Mouse (Mus musculus) limb, embryonic 14.5 days (tissue): ENCODE results near the gene Dpp8. TPM values are rescaled to one million over a fixed set of nuclear protein-coding genes. Genes with fewer than 3 reads are reported as not detected.

Experiments
- ATAC-seq: fragments of 200-750 bp; cut with Nextera tagmentation; 2 replicates; pipeline ENCODE4 v1.8.0; 2017; ENCODE audit warnings: low read depth, moderate number of reproducible peaks, moderate TSS enrichment; ENCODE audit not compliant: low FRiP score
- DNase-seq: peaks from one replicate; pipeline ENCODE4 v3.0.0-alpha.2; 2015; ENCODE audit warnings: low spot score
- H3K27ac ChIP-seq: fragments of 300-500 bp; sonication (generic); replicated peaks from 2 replicates; pipeline ENCODE4 v1.5.1; 2014; ENCODE audit warnings: low read depth, mild to moderate bottlenecking, low read length, moderate library complexity, mixed read lengths
- H3K27me3 ChIP-seq: fragments of 300-500 bp; sonication (generic); 2 replicates; pipeline ENCODE4 v1.6.1; 2014; ENCODE audit warnings: low read length, mixed read lengths; ENCODE audit not compliant: control insufficient read depth, insufficient read depth
- H3K36me3 ChIP-seq: fragments of 300-500 bp; sonication (generic); 2 replicates; pipeline ENCODE4 v1.6.1; 2014; ENCODE audit warnings: mild to moderate bottlenecking, low read length, moderate library complexity, mixed read lengths; ENCODE audit not compliant: control insufficient read depth, insufficient read depth
- H3K4me1 ChIP-seq: fragments of 300-500 bp; sonication (generic); 2 replicates; pipeline ENCODE4 v1.6.1; 2014; ENCODE audit warnings: antibody characterized with exemption, low read length, mixed read lengths; ENCODE audit not compliant: control insufficient read depth, insufficient read depth
- H3K4me2 ChIP-seq: fragments of 300-500 bp; sonication (generic); replicated peaks from 2 replicates; pipeline ENCODE4 v1.6.1; 2014; ENCODE audit warnings: low read depth, mild to moderate bottlenecking, low read length, moderate library complexity; ENCODE audit not compliant: severe bottlenecking
- H3K4me3 ChIP-seq: fragments of 300-500 bp; sonication (generic); replicated peaks from 2 replicates; pipeline ENCODE4 v1.5.1; 2014; ENCODE audit warnings: low read length
- H3K9ac ChIP-seq: fragments of 300-500 bp; sonication (generic); 2 replicates; pipeline ENCODE4 v1.6.1; 2014; ENCODE audit warnings: mild to moderate bottlenecking, low read depth, low read length, moderate library complexity; ENCODE audit not compliant: severe bottlenecking
- H3K9me3 ChIP-seq: fragments of 300-500 bp; sonication (generic); 2 replicates; pipeline ENCODE4 v1.6.1; 2016; ENCODE audit warnings: low read length; ENCODE audit not compliant: control insufficient read depth
- POLR2A ChIP-seq: fragments of 200-500 bp; IDR thresholded peaks from 2 replicates; pipeline ENCODE4 v1.8.0; 2012; ENCODE audit warnings: inconsistent platforms, mild to moderate bottlenecking, moderate library complexity, borderline replicate concordance; ENCODE audit not compliant: insufficient read depth, insufficient read length; ENCODE audit errors: extremely low read depth
- WGBS: fragments of 180-500 bp; shearing (Covaris S2); extraction: QIAGEN DNeasy Blood & Tissue Kit; methylation state at CpG from one replicate; pipeline ENCODE4 v1.1.7; 2014; 5-methylcytosine and 5-hydroxymethylcytosine counted together
- polyA plus RNA-seq, 2 experiments: library from polyadenylated mRNA; depleted of rRNA in 1 of 2; stranded (reverse) in 1 of 2; unstranded in 1 of 2; fragments of >200 nt; fragmentation: Nextera tagmentation in 1 of 2; extraction: Ambion mirVana in 1 of 2; gene quantifications; 2 replicates each; pipeline versions ENCODE4 v1.2.1 to v1.2.3; 2012 to 2014

The Dpp8 gene
- polyA plus RNA-seq, 2 experiments = 29.1 to 52.3 TPM

DNA sequence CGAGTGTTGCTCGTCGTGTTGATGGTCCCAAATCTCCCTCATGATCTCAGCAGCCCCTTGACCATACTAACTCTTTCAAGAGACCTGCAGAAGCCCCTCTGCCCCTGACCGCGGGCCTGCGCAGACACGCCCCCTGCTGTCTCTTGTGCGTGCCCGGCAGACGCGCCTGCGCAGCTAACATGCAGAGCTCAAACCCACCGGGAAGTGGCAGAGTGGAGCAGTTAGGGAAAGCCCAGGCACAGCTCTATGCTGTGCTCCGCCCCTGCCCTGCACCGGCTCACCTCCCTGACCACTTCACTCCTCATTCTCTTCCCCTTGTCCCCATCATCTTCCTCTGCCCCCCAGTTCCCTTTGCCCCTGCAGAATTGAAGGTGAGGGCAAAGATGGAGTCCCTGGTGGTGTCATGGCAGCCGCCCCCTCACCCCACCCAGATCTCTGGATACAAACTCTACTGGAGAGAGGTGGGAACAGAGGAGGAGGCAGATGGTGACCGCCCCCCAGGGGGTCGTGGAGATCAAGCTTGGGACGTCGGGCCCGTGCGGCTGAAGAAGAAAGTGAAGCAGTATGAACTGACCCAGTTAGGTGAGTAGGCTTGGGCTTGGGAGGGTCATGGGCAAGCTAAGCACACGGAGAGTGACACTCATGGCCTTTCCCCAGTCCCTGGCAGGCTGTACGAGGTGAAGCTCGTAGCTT lies 96.1 kb downstream of the Dpp8 start:
- H3K36me3 ChIP-seq = peaks cover 53% of the 10 kb centered on the region
- no peak overlapping the region for H3K9ac ChIP-seq
- ATAC-seq (0 out of 2 replicates have a peak, but pooled peaks have one; percentile 20), DNase-seq (no peak)
- H3K27ac ChIP-seq = no peak overlapping the region
- H3K27me3 ChIP-seq = no peaks in the 10 kb centered on the region
- H3K9me3 ChIP-seq = no peaks in the 10 kb centered on the region
- H3K4me2 ChIP-seq = peak overlapping the region; percentile 4; the same call in 1 of the 2 replicates
- H3K4me3 ChIP-seq = no peak overlapping the region
- H3K4me1 ChIP-seq = peaks cover 4% of the 10 kb centered on the region; the same call in 1 of the 2 replicates
- TF ChIP-seq POLR2A = no peak
- 12% methylated on average over 25 of the region's 25 CpGs for WGBS

DNA sequence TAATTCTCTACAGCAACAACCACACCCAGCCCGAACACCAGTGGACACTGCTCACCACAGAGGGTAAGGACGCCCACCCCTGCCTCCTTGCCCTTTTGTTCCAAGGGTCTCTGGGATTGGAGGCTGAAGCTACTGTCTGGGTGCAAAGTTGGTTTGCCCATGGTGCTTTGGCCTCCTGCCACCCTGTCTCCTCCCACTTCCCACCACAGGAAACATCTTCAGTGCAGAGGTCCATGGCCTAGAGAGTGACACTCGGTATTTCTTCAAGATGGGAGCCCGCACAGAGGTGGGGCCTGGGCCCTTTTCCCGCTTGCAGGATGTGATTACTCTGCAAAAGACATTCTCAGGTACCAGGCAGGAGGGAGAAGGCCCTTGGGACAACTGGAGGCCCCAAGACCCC lies 99.5 kb downstream of the Dpp8 start:
- TF ChIP-seq POLR2A = no peak
- H3K4me3 ChIP-seq = no peak overlapping the region
- ATAC-seq (no peak), DNase-seq (no peak)
- peaks cover 43% of the 10 kb centered on the region for H3K36me3 ChIP-seq
- H3K27ac ChIP-seq = no peak overlapping the region
- H3K9ac ChIP-seq = no peak overlapping the region
- no peaks in the 10 kb centered on the region for H3K4me1 ChIP-seq
- no peaks in the 10 kb centered on the region for H3K9me3 ChIP-seq
- no peaks in the 10 kb centered on the region for H3K27me3 ChIP-seq
- no peak overlapping the region for H3K4me2 ChIP-seq
- 80% methylated on average over 5 of the region's 5 CpGs for WGBS

Other genes with a start within 250 kb of the Dpp8 start
- gene Dennd4a, start 221.1 kb upstream of the Dpp8 start, polyA plus RNA-seq (2012; rRNA removed) = 9.7 and 10.4 TPM in 2 replicates
- gene Dennd4a, start 221.1 kb upstream of the Dpp8 start, polyA plus RNA-seq (2014; fragmentation: Nextera tagmentation; extraction: Ambion mirVana) = 8.2 and 8.7 TPM in 2 replicates
- 0.06 and 0.08 TPM in 2 replicates for gene Slc24a1, start 80.8 kb upstream of the Dpp8 start, polyA plus RNA-seq (2012; rRNA removed)
- 0.03 TPM in 1 of 2 replicates, not detected in the other for gene Slc24a1, start 80.8 kb upstream of the Dpp8 start, polyA plus RNA-seq (2014; fragmentation: Nextera tagmentation; extraction: Ambion mirVana)
- gene Ints14, start 71.5 kb upstream of the Dpp8 start, polyA plus RNA-seq (2012; rRNA removed) = 37.0 and 38.1 TPM in 2 replicates
- 50.4 and 50.5 TPM in 2 replicates for gene Ints14, start 71.5 kb upstream of the Dpp8 start, polyA plus RNA-seq (2014; fragmentation: Nextera tagmentation; extraction: Ambion mirVana)
- 52.0 and 53.4 TPM in 2 replicates for gene Hacd3, start 10.7 kb upstream of the Dpp8 start, polyA plus RNA-seq (2012; rRNA removed)
- gene Hacd3, start 10.7 kb upstream of the Dpp8 start, polyA plus RNA-seq (2014; fragmentation: Nextera tagmentation; extraction: Ambion mirVana) = 41.8 and 48.1 TPM in 2 replicates
- 71.0 and 90.7 TPM in 2 replicates for gene Igdcc4, start 69.1 kb downstream of the Dpp8 start, polyA plus RNA-seq (2012; rRNA removed)
- 47.5 and 48.5 TPM in 2 replicates for gene Igdcc4, start 69.1 kb downstream of the Dpp8 start, polyA plus RNA-seq (2014; fragmentation: Nextera tagmentation; extraction: Ambion mirVana)
- 1.2 and 1.4 TPM in 2 replicates for gene Igdcc3, start 108.8 kb downstream of the Dpp8 start, polyA plus RNA-seq (2012; rRNA removed)
- gene Igdcc3, start 108.8 kb downstream of the Dpp8 start, polyA plus RNA-seq (2014; fragmentation: Nextera tagmentation; extraction: Ambion mirVana) = 1.0 and 1.1 TPM in 2 replicates
- gene Parp16, start 162.9 kb downstream of the Dpp8 start, polyA plus RNA-seq (2012; rRNA removed) = 7.6 and 8.3 TPM in 2 replicates
- gene Parp16, start 162.9 kb downstream of the Dpp8 start, polyA plus RNA-seq (2014; fragmentation: Nextera tagmentation; extraction: Ambion mirVana) = 6.5 and 7.6 TPM in 2 replicates
- gene Cilp, start 232.8 kb downstream of the Dpp8 start, polyA plus RNA-seq (2012; rRNA removed) = 5.5 and 6.5 TPM in 2 replicates
- 7.2 and 9.5 TPM in 2 replicates for gene Cilp, start 232.8 kb downstream of the Dpp8 start, polyA plus RNA-seq (2014; fragmentation: Nextera tagmentation; extraction: Ambion mirVana)